Mouse (Mus musculus) thymus, adult 18-20 months (tissue): ENCODE results near the gene Fgfr2.

Source experiments
- DNase-seq, 2 experiments: peaks; one replicate each; pipeline ENCODE4 v3.0.0; 2022; ENCODE audit warnings: mixed read lengths in 2 of 2

Gene Fgfr2

GRCm38 (mm10) chr7:131629562-131629961 is 1493.6 kb downstream of the Fgfr2 start:
- DNase-seq = no peak

- DNase-seq = no peak
Observed at GRCm38 (mm10) chr7:131628846-131629391, 1494.2 kb downstream of the Fgfr2 start.

DNA sequence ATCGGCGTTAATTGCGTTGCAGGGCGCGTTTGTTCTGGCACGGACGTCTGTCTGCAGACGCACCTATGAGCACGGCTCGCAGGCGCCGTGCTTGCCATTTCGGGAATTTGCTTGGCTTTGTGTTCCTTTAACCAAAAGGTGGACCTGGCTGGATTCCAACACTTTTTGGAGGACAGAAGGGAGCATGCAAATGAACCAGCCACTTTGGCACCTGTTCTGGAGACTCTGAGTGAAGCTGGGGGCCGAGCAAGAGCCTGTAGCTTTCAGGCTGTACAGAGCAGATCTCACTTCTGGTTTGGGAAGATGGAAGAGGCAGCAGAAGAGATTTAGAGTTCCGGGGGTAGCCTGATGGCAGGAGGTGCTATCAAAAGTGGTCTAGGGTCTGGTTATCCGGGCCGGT is 1494.8 kb downstream of the Fgfr2 start:
- no peak for DNase-seq

DNA sequence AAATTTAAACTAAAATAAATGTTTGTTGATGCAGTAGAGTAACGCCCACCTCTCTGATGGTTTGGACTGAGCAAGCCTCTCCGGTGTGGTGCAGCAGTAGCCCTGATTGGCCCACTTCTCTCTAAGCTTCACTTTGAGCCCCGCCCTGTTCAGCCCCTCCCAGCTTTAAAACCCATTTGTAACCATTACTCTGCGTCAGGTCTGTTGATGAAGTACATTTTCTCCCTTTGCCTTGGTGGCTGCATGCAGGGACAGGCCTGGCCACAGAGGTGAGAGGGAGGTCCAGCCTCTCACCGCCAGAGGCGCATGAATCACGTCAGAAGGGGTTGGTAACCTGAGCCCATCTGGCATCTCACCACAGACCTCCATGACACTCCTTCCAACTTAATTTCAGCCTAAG is 1513.5 kb downstream of the Fgfr2 start:
- DNase-seq = no peak

- DNase-seq = no peak
Observed at GRCm38 (mm10) chr7:131608049-131608448, 1515.1 kb downstream of the Fgfr2 start.

DNA sequence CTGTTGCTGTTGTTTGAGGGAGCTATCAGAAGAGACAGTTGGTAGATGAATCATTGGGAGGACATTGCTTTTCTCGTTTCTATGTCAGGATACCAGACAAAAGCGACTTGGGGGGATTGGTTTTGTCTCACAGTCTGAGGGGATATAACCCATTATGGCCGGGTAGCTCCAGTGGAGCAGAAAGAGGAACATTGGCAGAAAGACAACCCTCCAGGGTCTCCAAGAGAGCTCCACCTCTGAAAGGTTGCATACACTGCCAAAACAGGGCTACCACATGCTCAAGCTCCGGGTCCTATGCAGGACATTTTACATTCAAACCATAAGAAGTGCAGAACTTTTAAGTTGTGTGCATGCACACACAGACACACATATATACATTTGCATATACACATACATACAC is 1517.7 kb downstream of the Fgfr2 start:
- no peak for DNase-seq

DNA sequence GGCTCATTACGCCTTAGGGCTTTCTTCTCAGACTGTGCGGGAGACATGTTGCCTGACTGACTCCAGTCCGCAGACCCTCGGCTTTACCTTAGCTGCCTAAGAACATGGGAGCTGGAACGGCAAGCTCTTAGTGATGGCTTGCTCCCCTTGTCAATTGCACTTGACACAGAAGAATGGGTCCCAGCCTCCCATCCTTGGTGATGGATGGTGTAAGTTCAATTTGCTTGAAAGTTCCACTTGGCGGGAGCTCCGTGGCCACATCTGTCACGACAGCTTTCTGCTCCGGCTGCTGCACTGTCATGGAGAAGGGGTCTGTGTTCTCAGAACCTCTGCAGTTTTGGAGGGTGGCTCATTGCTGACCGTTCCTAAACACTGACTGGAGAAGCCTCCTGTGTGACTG is 1518.2 kb downstream of the Fgfr2 start:
- no peak for DNase-seq

DNA sequence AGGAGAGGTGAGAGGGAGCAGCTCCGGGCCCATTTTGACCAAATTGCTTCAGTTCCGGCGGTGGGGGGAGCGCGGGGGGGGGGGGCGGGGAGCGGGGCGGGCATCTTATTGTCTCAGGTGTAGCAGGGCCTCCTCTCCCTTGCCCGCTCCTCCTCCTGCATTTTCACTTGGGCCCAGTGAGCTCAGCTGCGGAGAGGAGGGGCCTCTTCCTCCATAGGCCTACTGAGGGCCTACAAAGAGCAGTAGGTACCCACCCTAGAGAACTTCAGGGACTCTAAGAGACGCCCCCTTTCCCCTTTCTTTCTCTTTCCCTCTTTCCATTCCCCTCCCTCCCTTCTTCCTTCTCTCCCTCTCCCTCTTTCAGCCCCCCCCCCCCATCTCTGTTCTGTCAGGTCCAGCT is 1520.0 kb downstream of the Fgfr2 start:
- DNase-seq = no peak

- no peak for DNase-seq
Observed at GRCm38 (mm10) chr7:131602106-131602505, 1521.0 kb downstream of the Fgfr2 start.

DNA sequence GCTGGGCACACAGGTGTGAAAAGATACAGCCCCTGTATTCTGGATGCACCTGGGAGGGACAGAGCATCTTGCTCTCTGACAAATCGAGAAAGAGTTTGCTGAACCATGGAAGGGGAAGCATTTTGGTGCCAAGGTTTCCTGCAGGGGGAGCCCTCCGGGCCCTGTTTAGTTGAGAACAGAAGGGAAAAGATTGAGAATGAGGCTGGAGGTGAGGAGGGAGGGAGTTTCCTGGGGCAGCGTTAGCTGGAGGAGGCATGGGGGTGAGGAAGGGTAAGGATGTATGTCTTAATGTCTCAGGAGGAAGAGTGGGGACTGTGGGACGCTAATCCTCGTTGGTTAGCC is 1524.7 kb downstream of the Fgfr2 start:
- no peak for DNase-seq

DNA sequence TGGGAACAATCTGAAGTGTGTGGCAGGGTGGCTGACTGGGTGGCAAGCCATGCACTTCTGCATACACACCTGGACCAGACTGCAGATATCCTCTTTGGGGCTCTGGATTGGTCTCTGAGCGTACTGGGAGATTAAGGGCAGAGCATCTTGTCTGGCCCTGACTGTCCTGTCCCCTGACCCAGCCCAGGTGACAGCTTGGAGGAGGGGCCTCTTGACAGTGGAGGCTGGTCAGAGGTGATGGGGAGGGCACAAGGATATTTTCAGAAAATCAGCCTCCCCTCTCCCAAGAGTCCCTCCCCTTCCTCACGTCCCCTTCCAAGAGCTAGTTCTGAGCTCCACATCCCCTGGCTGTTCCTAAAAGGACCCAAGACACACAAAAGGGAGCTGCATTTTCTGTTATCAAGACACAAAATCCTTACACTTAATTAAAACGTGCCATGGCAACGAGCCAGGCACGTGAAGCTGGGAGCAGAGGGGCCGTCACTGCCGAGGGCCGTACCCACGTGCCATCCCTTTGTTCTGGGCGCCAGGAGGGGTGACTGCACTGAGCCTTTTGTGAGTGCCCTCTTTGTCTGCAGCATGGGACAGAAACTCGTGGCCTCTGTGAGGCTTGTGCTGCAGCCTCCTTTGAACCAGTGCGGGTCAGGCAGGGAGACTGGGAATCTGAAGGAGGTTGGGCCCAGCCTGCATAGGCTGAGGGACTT is 1525.2 kb downstream of the Fgfr2 start:
- DNase-seq = no peak

DNA sequence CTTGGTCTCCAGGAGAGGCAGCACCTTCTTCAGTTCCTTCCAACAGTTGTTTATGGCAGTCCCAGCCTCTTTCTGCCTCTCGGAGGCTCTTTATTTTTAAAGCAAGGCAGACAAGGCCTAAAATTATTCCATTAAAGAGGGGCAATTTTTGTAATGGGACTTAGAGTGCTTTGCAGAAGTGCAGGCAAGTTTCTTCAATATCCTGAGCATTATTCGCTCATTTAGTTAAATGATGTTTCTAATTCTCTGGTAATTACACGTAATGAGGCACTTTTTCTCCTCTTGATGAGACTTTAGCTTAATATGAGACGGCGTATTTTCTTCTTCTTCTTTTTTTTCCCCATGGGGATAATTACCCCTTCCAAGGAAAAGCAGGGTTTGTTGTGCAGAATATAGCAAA is 1537.6 kb downstream of the Fgfr2 start:
- no peak for DNase-seq

DNA sequence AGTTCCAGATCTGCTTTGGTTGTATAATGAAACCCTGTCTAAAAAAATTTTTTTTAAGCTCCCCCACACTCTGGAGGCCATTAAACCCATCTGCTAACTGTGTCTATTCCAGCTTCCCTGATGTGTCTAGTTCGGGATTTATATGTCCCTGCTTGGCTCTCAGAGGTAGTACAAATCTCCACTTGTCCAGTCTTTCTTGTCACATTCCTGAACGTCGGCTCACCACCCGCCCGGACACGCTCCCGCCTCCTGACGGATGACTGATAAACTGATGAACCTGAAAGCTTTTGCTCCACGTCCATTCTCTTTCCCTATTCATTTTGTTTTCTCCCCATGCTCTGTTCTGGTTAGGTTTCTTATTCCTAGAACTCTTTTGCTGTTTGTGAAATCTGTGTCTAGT is 1541.0 kb downstream of the Fgfr2 start:
- no peak for DNase-seq

- DNase-seq = no peak
Observed at GRCm38 (mm10) chr7:131575246-131575645, 1547.9 kb downstream of the Fgfr2 start.

DNA sequence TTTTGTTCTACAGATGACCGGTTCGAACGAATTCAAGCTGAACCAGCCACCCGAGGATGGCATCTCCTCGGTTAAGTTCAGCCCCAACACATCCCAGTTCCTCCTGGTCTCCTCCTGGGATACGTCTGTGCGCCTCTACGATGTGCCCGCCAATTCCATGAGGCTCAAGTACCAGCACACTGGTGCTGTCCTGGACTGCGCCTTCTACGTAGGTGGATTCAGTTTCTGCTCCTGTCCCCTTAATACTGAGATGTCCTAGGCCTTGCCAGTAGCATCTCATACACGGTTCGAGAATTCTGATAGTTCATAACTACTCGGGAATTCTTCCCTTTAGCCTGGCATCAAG is 1562.5 kb downstream of the Fgfr2 start:
- DNase-seq = no peak

- DNase-seq = peak; percentile 83 to 89
Observed at GRCm38 (mm10) chr7:131559986-131560696, 1563.0 kb downstream of the Fgfr2 start, which contains the start of gene Bub3. Gene Bub3, plus strand, starts transcription at chr7:131560222.

DNA sequence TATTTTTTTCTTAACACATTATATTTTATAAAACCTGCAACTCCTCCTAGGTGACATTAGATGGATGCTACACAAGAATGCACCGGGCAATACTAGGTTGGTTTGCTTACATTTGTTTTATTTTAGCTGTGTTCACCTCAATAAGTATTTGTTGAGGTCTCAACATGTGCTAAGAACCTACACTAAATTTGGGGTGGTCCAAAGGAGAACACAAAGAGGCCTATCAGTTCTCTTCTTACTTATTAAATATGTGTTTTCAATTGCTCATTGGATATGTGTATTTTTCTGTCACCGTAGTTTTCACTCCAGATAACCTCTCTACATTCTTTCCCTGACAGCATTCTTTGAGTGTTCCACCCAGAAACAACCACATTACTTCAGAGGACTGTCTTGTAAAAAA is 1565.4 kb downstream of the Fgfr2 start:
- no peak for DNase-seq

- DNase-seq = no peak
Observed at GRCm38 (mm10) chr7:131556541-131557271, 1566.4 kb downstream of the Fgfr2 start.

- no peak for DNase-seq
Observed at GRCm38 (mm10) chr7:131556116-131556515, 1567.0 kb downstream of the Fgfr2 start.

DNA sequence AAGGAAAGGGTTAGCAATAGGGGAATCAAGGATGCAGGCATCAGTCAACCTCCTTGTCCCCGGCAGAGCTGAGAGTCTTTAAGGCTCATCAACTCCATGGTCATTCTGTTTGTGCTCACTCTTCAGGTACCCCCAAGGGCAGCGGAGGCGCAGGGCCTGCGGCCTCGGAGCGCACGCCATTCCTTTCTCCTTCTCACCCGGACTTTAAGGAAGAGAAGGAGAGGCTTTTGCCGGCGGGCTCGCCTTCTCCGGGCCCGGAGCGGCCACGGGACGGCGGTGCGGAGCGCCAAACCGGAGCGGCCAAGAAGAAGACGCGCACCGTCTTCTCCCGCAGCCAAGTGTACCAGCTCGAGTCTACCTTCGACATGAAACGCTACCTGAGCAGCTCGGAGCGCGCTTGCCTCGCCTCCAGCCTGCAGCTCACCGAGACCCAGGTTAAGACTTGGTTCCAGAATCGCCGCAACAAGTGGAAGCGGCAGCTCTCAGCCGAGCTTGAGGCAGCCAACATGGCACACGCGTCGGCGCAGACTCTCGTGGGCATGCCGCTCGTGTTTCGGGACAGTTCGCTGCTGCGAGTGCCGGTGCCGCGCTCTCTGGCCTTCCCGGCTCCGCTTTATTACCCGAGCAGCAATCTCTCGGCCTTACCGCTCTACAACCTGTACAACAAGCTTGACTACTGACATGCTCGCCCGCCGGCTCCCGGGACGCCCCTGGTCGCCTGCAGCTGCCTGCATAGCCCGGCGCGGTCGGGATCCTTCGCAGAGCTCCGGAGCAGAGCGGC is 1567.7 kb downstream of the Fgfr2 start:
- DNase-seq = no peak

GRCm38 (mm10) chr7:131554341-131555180 is 1568.6 kb downstream of the Fgfr2 start:
- no peak for DNase-seq

- peak; percentile 34 to 39 for DNase-seq
Observed at GRCm38 (mm10) chr7:131553771-131554175, 1569.4 kb downstream of the Fgfr2 start.
